Mouse (Mus musculus) limb, embryonic 12.5 days (tissue): ENCODE measurements around the gene Zbtb7b. TPM values are rescaled to one million over a fixed set of nuclear protein-coding genes. Genes with fewer than 3 reads are reported as not detected.

ENCODE experiments used
- ATAC-seq: fragments of 200-750 bp; cut with Nextera tagmentation; 2 replicates; pipeline ENCODE4 v1.8.0; 2017; ENCODE audit warnings: low read depth, moderate TSS enrichment; ENCODE audit not compliant: insufficient number of reproducible peaks, insufficient read depth, low FRiP score, low TSS enrichment
- H3K27ac ChIP-seq: fragments of 300-500 bp; sonication (generic); 2 replicates; pipeline ENCODE4 v1.5.1; 2016; ENCODE audit warnings: mild to moderate bottlenecking, moderate library complexity
- H3K27me3 ChIP-seq: fragments of 300-500 bp; sonication (generic); 2 replicates; pipeline ENCODE4 v1.6.1; 2016; ENCODE audit warnings: mild to moderate bottlenecking, moderate library complexity
- H3K36me3 ChIP-seq: fragments of 300-500 bp; sonication (generic); 2 replicates; pipeline ENCODE4 v1.6.1; 2016; ENCODE audit warnings: mild to moderate bottlenecking, moderate library complexity
- H3K4me1 ChIP-seq: fragments of 300-500 bp; sonication (generic); replicated peaks from 2 replicates; pipeline ENCODE4 v1.6.1; 2016
- H3K4me2 ChIP-seq: fragments of 300-500 bp; sonication (generic); 2 replicates; pipeline ENCODE4 v1.6.1; 2016; ENCODE audit warnings: mild to moderate bottlenecking, moderate library complexity
- H3K4me3 ChIP-seq: fragments of 300-500 bp; sonication (generic); replicated peaks from 2 replicates; pipeline ENCODE4 v1.5.1; 2016; ENCODE audit warnings: mild to moderate bottlenecking
- H3K9ac ChIP-seq: fragments of 300-500 bp; sonication (generic); replicated peaks from 2 replicates; pipeline ENCODE4 v1.6.1; 2016; ENCODE audit warnings: mild to moderate bottlenecking, moderate library complexity
- H3K9me3 ChIP-seq: fragments of 300-500 bp; sonication (generic); 2 replicates; pipeline ENCODE4 v1.6.1; 2016; ENCODE audit warnings: mild to moderate bottlenecking, moderate library complexity
- WGBS: fragments of 180-500 bp; shearing (Covaris S2); methylation state at CpG from one replicate; pipeline ENCODE4 v1.1.7; 2016; 5-methylcytosine and 5-hydroxymethylcytosine counted together
- polyA plus RNA-seq: library from polyadenylated mRNA; unstranded; fragments of >200 nt; fragmentation: Nextera tagmentation; extraction: Ambion mirVana; gene quantifications from 2 replicates; pipeline ENCODE4 v1.2.1, GENCODE M21; 2016

The Zbtb7b gene
- polyA plus RNA-seq, 1 experiment from 2014 or later, result 1.2 TPM

GRCm38 (mm10) chr3:89330948-89331347 is 63.6 kb downstream of the Zbtb7b start:
- Histone ChIP-seq H3K9me3 (no peaks in the 10 kb centered on the region), H3K4me3 (no peak overlapping the region), H3K9ac (no peak overlapping the region), H3K36me3 (peaks cover 31% of the 10 kb centered on the region), H3K27me3 (no peaks in the 10 kb centered on the region; the same call in 1 of the 2 replicates), H3K4me1 (peaks cover 66% of the 10 kb centered on the region), H3K27ac (no peak overlapping the region), H3K4me2 (no peak overlapping the region)
- WGBS, result 19% methylated on average over 10 of the region's 10 CpGs
- no peak for ATAC-seq

DNA sequence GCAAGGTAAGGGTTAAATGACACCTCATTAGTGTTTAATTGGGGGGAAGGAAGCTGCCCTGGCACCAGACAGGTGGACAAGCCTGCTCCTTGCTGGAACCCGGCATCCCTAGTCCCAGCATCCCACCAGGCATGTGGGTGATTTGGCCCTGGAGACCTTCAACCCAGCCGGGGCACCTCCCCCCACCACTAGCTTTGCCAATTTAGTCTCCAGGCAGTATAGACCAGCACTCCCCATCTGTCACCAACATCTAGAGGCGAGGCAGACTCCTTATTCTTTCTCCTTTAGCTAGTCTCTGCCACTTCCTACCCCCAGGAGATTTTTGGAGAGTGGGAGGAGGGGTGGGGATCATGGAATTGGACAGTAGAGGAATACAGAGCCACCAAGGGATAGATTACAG is 64.2 kb downstream of the Zbtb7b start:
- Histone ChIP-seq H3K4me2 (no peak overlapping the region), H3K27me3 (no peaks in the 10 kb centered on the region; the same call in 1 of the 2 replicates), H3K9ac (no peak overlapping the region), H3K9me3 (no peaks in the 10 kb centered on the region), H3K36me3 (peaks cover 30% of the 10 kb centered on the region), H3K4me1 (peaks cover 60% of the 10 kb centered on the region), H3K4me3 (no peak overlapping the region), H3K27ac (no peak overlapping the region)
- 33% methylated on average over 3 of the region's 3 CpGs for WGBS
- no peak for ATAC-seq

GRCm38 (mm10) chr3:89328623-89329022 is 66.0 kb downstream of the Zbtb7b start:
- no peak for ATAC-seq
- H3K4me2 ChIP-seq, result no peak overlapping the region

More at GRCm38 (mm10) chr3:89328623-89329022, 66.0 kb downstream of the Zbtb7b start:
- WGBS, result 13% methylated on average over 4 of the region's 4 CpGs
- H3K9ac ChIP-seq, result no peak overlapping the region
- H3K9me3 ChIP-seq, result no peaks in the 10 kb centered on the region
- H3K27me3 ChIP-seq, result no peaks in the 10 kb centered on the region; the same call in none of the 2 replicates
- H3K4me3 ChIP-seq, result no peak overlapping the region
- H3K27ac ChIP-seq, result 0 out of 2 replicates have a peak overlapping the region, but pooled peaks have one; percentile 29
- H3K36me3 ChIP-seq, result peaks cover 13% of the 10 kb centered on the region
- peaks cover 51% of the 10 kb centered on the region for H3K4me1 ChIP-seq

Other genes with a start within 250 kb of the Zbtb7b start
- 2.2 and 2.8 TPM in 2 replicates for gene Hcn3, start 234.6 kb downstream of the Zbtb7b start, polyA plus RNA-seq
- 50.3 and 54.7 TPM in 2 replicates for gene Clk2, start 230.0 kb downstream of the Zbtb7b start, polyA plus RNA-seq
- gene Scamp3, start 217.3 kb downstream of the Zbtb7b start, polyA plus RNA-seq, result 102 and 107 TPM in 2 replicates
- 27.4 and 33.8 TPM in 2 replicates for gene Fam189b, start 211.6 kb downstream of the Zbtb7b start, polyA plus RNA-seq
- 26.3 and 28.8 TPM in 2 replicates for gene Gba, start 191.8 kb downstream of the Zbtb7b start, polyA plus RNA-seq
- gene Thbs3, start 179.6 kb downstream of the Zbtb7b start, polyA plus RNA-seq, result 44.2 and 52.7 TPM in 2 replicates
- 212 and 217 TPM in 2 replicates for gene Mtx1, start 167.7 kb downstream of the Zbtb7b start, polyA plus RNA-seq
- gene Muc1, start 165.7 kb downstream of the Zbtb7b start, polyA plus RNA-seq, result 0.53 and 1.0 TPM in 2 replicates
- 316 and 333 TPM in 2 replicates for gene Krtcap2, start 148.8 kb downstream of the Zbtb7b start, polyA plus RNA-seq
- gene Trim46, start 148.5 kb downstream of the Zbtb7b start, polyA plus RNA-seq, result 6.1 and 6.3 TPM in 2 replicates
- 93.9 and 102 TPM in 2 replicates for gene Dpm3, start 135.4 kb downstream of the Zbtb7b start, polyA plus RNA-seq
- gene Slc50a1, start 124.2 kb downstream of the Zbtb7b start, polyA plus RNA-seq, result 58.5 and 66.3 TPM in 2 replicates
- 36.9 and 40.4 TPM in 2 replicates for gene Efna1, start 113.6 kb downstream of the Zbtb7b start, polyA plus RNA-seq
- 17.6 and 21.3 TPM in 2 replicates for gene Efna3, start 71.8 kb downstream of the Zbtb7b start, polyA plus RNA-seq
- 53.2 and 55.1 TPM in 2 replicates for gene Efna4, start 56.7 kb downstream of the Zbtb7b start, polyA plus RNA-seq
- 27.0 and 32.1 TPM in 2 replicates for gene Adam15, start 44.8 kb downstream of the Zbtb7b start, polyA plus RNA-seq
- gene Dcst2, start 32.8 kb downstream of the Zbtb7b start, polyA plus RNA-seq, result 0.18 and 0.20 TPM in 2 replicates
- 0.26 and 0.40 TPM in 2 replicates for gene Dcst1, start 29.5 kb downstream of the Zbtb7b start, polyA plus RNA-seq
- 1.0 TPM in 1 of 2 replicates, not detected in the other for gene Lenep, start 8.0 kb upstream of the Zbtb7b start, polyA plus RNA-seq
- 25.0 and 26.4 TPM in 2 replicates for gene Flad1, start 17.1 kb upstream of the Zbtb7b start, polyA plus RNA-seq
- 585 and 619 TPM in 2 replicates for gene Cks1b, start 23.6 kb upstream of the Zbtb7b start, polyA plus RNA-seq
- 84.4 and 90.9 TPM in 2 replicates for gene Shc1, start 23.7 kb upstream of the Zbtb7b start, polyA plus RNA-seq
- gene Pygo2, start 35.4 kb upstream of the Zbtb7b start, polyA plus RNA-seq, result 62.4 and 64.0 TPM in 2 replicates
- 27.4 and 28.5 TPM in 2 replicates for gene Pbxip1, start 41.9 kb upstream of the Zbtb7b start, polyA plus RNA-seq
- gene Pmvk, start 59.8 kb upstream of the Zbtb7b start, polyA plus RNA-seq, result 53.4 and 55.1 TPM in 2 replicates
- gene Kcnn3, start 125.4 kb upstream of the Zbtb7b start, polyA plus RNA-seq, result 1.6 and 1.9 TPM in 2 replicates